Comparison of ENCODE assay signal across 11 mouse cellular contexts in the genomic region with DNA sequence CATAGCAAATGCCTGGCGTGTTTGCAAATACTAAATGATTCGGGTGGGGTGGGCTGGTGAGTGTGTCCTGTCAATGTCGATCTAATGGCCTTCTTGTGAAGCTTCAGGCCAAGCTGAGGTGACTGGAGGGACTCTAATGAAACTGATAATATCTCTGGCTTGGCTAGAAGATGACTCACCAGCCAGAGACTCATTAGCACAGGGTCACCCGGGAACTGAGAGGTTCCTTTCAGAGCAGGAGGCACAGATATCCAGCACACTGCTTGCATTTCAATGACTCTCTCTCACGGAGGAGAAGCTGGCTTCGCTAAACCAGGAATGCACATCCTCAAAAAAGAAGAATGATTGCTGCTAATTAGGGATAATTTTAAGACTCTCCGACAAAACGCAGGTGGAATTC.
DNase-seq lines count a peak whose midpoint lies in the region.
"Had no signal": no experiment of that assay in that cellular context is flagged by ENCODE, and none has a peak within 500 bp of the region (broad histone marks: within the 10 kb centered on the region; RNA-seq: fewer than 3 reads in every experiment).

No protein-coding gene starts in this region.

- DNase-seq in adrenal gland, adult 2 months = peak; percentile 27
- no peak for DNase-seq in adrenal gland, postnatal 25 days
- DNase-seq in layer of hippocampus, adult 11-12 months (ENCODE audit: low spot score) = peak; percentile 8
- DNase-seq in layer of hippocampus, adult 18-20 months (ENCODE audit: low spot score in 2 of 2) = no peak
- DNase-seq in right cerebral cortex, adult 18-20 months = peak; percentile 17
- no peak for DNase-seq in right cerebral cortex, postnatal 14 days
- peak; percentile 21 for DNase-seq in telencephalon, adult 2 months (ENCODE audit: low read depth, low spot score)
- no peak for DNase-seq in lung, postnatal 4 days
- DNase-seq: gastrocnemius, postnatal 25 days; kidney, adult 2 months; kidney, postnatal 4 days had no signal

Comparison
In these comparisons a context has a peak if more than half of its experiments do, and no peak if none do; other contexts are left out.
1. DNase-seq: peak in adrenal gland, adult 2 months (single experiment), layer of hippocampus, adult 11-12 months (single experiment), right cerebral cortex, adult 18-20 months (single experiment) and telencephalon, adult 2 months (single experiment); none in adrenal gland, postnatal 25 days (single experiment), layer of hippocampus, adult 18-20 months (0 of 2), right cerebral cortex, postnatal 14 days (single experiment) and lung, postnatal 4 days (0 of 2).